Mouse (Mus musculus): ENCODE data around the gene Cdk7. TPM values are rescaled to one million over a fixed set of nuclear protein-coding genes. Genes with fewer than 3 reads are reported as not detected.
A peak's percentile ranks its signal among the peaks of the same experiment; 100 is the strongest.
"Not testable (repeated sequence)": the region's sequence is repeated elsewhere in the genome, so short reads cannot be mapped to it uniquely, and the experiment has no call there.

Cdk7 gene
- polyA plus RNA-seq, 1 experiment from 2014 or later = 40.2 TPM

GRCm38 (mm10) chr13:100748638-100749037 is 17.9 kb upstream of the Cdk7 start:
- Histone ChIP-seq H3K36me3 (no peaks in the 10 kb centered on the region), H3K27ac (replicated peaks) (no peak overlapping the region), H3K4me1 (peaks cover 5% of the 10 kb centered on the region), H3K4me2 (no peak overlapping the region), H3K27me3 (replicated peaks) (no peaks in the 10 kb centered on the region), H3K4me3 (replicated peaks) (no peak overlapping the region), H3K9ac (replicated peaks) (no peak overlapping the region), H3K9me3 (replicated peaks) (no peaks in the 10 kb centered on the region)
- no peak for ATAC-seq (ENCODE audit: low FRiP score)
- WGBS = 52% methylated on average over 8 of the region's 8 CpGs

DNA sequence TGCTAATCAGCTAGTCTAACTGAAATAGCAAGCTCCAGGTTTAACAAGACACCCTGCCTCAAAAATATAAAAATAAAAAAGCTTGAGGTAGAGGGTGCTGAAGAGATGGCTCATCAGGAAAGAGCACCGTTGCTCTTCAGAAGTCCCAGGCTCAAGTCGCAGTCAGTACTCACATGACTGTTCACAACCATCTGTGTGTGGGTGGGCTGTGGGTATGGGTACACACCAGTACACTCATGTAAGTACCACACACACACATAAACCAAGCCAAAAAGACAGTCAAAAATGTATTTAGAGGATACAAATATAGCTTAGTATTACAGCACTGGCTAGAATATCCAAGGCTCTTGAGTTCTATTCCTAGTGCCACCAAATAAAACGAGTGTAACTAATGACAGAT is 15.4 kb upstream of the Cdk7 start:
- no peak overlapping the region for H3K9ac ChIP-seq (replicated peaks)
- no peak overlapping the region for H3K27ac ChIP-seq (replicated peaks)
- H3K4me1 ChIP-seq = peaks cover 20% of the 10 kb centered on the region
- WGBS = 89% methylated on average over 3 of the region's 3 CpGs
- no peak for ATAC-seq (ENCODE audit: low FRiP score)
- no peak overlapping the region for H3K4me3 ChIP-seq (replicated peaks)
- no peaks in the 10 kb centered on the region for H3K9me3 ChIP-seq (replicated peaks)
- H3K27me3 ChIP-seq (replicated peaks) = no peaks in the 10 kb centered on the region
- no peak overlapping the region for H3K4me2 ChIP-seq
- H3K36me3 ChIP-seq = no peaks in the 10 kb centered on the region

GRCm38 (mm10) chr13:100744036-100744744 is 13.5 kb upstream of the Cdk7 start, which contains the start of gene Mrps36:
TSS of gene Mrps36 (minus strand) at chr13:100744659.
- H3K36me3 ChIP-seq = peaks cover 3% of the 10 kb centered on the region; the same call in 1 of the 2 replicates
- H3K4me3 ChIP-seq (replicated peaks) = peak within 1 kb of the TSS; percentile 87
- peak within 1 kb of the TSS; percentile 65 for H3K4me2 ChIP-seq
- peaks cover 20% of the 10 kb centered on the region for H3K4me1 ChIP-seq
- WGBS = under 1% methylated on average over 52 of the region's 52 CpGs
- ATAC-seq (ENCODE audit: low FRiP score) = peak; percentile 97
- peak within 1 kb of the TSS; percentile 99 for H3K27ac ChIP-seq (replicated peaks)
- no peaks in the 10 kb centered on the region for H3K9me3 ChIP-seq (replicated peaks)
- H3K9ac ChIP-seq (replicated peaks) = peak within 1 kb of the TSS; percentile 88
- H3K27me3 ChIP-seq (replicated peaks) = no peaks in the 10 kb centered on the region

DNA sequence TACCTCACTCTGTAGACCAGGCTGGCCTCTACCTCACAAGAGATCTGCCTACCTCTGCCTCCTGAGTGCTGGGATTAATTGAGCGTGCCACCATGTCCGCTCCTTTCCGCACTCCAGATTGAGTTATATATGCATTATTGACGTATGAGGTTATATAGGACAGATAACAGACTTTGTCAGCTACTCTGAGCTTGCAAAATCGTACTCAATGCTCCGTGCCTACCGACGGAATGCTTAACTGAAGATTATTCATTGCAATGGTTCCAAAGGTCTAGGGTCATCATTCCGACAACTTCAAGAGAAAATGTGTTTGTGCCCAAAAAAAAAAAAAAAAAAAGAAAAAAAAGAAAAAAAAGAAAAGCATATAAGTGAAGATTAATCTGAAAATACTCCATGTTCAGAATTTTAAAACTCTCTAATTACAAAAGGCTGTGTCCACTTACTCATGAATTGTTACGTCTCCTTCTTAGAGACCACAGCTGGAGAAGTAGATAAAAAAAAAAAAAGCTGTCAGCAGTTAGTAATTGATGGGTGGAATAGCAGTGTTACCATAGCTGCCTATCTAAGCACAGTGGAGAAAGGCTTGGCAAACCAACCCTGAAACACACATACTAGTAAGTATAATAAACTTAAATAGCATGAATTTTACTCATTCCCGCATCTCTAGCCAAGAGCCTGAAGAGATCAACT is 12.8 kb upstream of the Cdk7 start:
- Histone ChIP-seq H3K9me3 (replicated peaks) (no peaks in the 10 kb centered on the region), H3K4me1 (peaks cover 20% of the 10 kb centered on the region), H3K36me3 (peaks cover 3% of the 10 kb centered on the region; the same call in 1 of the 2 replicates), H3K9ac (replicated peaks) (peak overlapping the region; percentile 88), H3K27ac (replicated peaks) (peak overlapping the region; percentile 99), H3K4me3 (replicated peaks) (peak overlapping the region; percentile 87), H3K27me3 (replicated peaks) (no peaks in the 10 kb centered on the region), H3K4me2 (peak overlapping the region; percentile 65)
- ATAC-seq (ENCODE audit: low FRiP score) = peak; percentile 55
- 64% methylated on average over 11 of the region's 11 CpGs for WGBS

DNA sequence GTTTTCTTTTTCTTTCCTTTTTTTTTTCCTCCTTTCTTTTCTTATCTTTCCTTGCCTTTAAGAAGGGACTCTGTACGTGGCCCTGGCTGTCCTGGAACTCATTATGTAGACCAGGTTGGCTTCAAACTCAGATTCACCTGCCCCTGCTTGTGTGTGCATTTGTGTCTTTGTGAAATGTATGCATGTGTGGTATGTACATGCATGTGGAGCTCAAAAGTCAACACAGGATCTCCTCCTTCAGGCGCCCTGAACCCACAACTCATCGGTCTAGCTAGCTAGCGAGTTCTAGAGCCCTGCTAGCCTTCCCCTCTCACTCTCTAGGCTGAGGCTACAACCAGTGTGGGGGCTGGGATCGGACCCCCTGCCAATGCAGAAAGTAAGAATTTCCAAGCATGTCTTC is 12.1 kb upstream of the Cdk7 start:
- Histone ChIP-seq H3K4me1 (peaks cover 20% of the 10 kb centered on the region), H3K27ac (replicated peaks) (no peak overlapping the region), H3K4me2 (peak overlapping the region; percentile 65), H3K9me3 (replicated peaks) (no peaks in the 10 kb centered on the region), H3K9ac (replicated peaks) (no peak overlapping the region), H3K36me3 (peaks cover 9% of the 10 kb centered on the region), H3K27me3 (replicated peaks) (no peaks in the 10 kb centered on the region), H3K4me3 (replicated peaks) (no peak overlapping the region)
- ATAC-seq (ENCODE audit: low FRiP score) = no peak
- 92% methylated on average over 5 of the region's 5 CpGs for WGBS

DNA sequence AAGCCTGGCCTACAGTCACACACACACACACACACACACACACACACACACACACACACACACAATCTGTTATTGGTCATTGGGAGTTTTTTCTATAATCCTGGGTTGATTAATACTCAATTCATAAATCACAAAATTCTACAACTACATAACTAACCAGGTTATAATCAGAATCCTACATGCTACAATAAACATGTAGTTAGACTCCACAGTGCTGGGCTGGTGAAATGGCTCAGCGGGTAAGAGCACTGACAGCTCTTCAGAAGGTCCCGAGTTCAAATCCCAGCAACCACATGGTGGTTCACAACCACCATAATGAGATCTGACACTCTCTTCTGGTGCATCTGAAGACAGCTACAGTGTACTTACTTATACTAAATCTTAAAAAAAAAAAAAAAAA is 2.0 kb upstream of the Cdk7 start:
- Histone ChIP-seq H3K9ac (replicated peaks) (no peak overlapping the region), H3K4me1 (peaks cover 15% of the 10 kb centered on the region), H3K27me3 (replicated peaks) (no peaks in the 10 kb centered on the region), H3K4me2 (no peak overlapping the region), H3K27ac (replicated peaks) (no peak overlapping the region), H3K36me3 (peaks cover 20% of the 10 kb centered on the region), H3K4me3 (replicated peaks) (no peak overlapping the region), H3K9me3 (replicated peaks) (no peaks in the 10 kb centered on the region)
- 95% methylated on average over 2 of the region's 2 CpGs for WGBS
- ATAC-seq (ENCODE audit: low FRiP score) = no peak

DNA sequence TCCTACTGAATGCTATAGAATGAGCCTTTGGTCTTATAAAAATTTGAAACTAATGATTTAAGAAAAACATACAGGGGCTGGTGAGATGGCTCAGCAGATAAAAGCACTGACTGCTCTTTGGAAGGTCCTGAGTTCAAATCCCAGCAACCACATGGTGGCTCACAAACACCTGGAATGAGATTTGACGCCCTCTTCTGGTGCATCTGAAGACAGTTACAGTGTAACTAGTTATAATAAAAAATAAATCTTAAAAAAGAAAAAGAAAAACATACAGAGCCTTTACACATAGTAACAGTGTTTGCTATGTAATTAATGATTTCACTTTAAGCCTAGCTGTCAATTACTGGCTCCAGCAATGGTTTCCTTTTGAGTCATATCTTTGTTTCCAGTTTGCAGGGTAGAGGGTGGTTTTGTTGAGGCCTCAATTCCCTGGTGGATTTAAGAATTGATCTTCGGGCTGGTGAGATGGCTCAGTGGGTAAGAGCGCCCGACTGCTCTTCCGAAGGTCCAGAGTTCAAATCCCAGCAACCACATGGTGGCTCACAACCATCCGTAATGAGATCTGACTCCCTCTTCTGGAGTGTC is 815 bp upstream of the Cdk7 start:
- 85% methylated on average over 6 of the region's 6 CpGs for WGBS
- peak overlapping the region; percentile 93; the same call in 1 of the 2 replicates for H3K4me3 ChIP-seq (replicated peaks)

DNA sequence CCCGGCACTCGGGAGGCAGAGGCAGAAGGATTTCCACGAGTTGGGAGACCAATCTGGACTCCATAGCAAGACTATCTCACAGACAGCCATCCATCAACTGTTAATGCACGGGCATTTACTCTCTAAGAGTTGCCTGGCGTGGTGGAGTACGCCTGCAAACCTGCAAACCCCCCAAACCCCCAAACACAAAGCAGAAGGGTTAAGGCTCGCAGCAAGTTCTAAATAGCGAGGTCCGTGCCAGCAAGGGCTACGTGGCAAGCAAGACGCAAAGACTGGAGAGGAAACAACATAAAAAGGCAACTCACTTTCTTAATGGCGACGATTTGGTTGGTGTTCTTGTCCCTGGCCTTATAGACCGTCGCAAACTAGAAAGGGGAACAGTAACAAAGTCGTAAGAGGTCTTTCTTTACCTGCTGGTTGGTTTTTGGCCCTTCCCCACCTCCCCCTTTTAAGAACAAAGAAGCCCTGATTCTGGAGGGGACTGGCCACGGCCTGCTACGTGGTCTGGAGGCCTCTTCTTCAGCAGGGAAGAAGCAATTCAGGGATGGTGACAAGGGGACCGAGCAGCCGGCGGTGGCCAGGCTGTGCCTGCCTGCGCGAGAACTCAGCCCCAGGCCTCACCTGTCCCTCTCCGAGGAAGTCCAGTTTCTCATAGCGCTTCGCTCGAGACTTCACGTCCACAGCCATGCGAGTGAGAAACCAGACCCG is 432 bp downstream of the Cdk7 start:
- H3K4me1 ChIP-seq = peaks cover 18% of the 10 kb centered on the region
- peak; percentile 87 for ATAC-seq (ENCODE audit: low FRiP score)
- peak overlapping the region; percentile 84 for H3K4me2 ChIP-seq
- WGBS = under 1% methylated on average over 30 of the region's 30 CpGs
- H3K27ac ChIP-seq (replicated peaks) = peak overlapping the region; percentile 89
- peaks cover 16% of the 10 kb centered on the region for H3K36me3 ChIP-seq
- H3K9me3 ChIP-seq (replicated peaks) = no peaks in the 10 kb centered on the region
- H3K4me3 ChIP-seq (replicated peaks) = peak overlapping the region; percentile 93
- peak overlapping the region; percentile 92 for H3K9ac ChIP-seq (replicated peaks)
- no peaks in the 10 kb centered on the region for H3K27me3 ChIP-seq (replicated peaks)

More for the DNA sequence above, 815 bp upstream of the Cdk7 start:
- peaks cover 19% of the 10 kb centered on the region for H3K36me3 ChIP-seq
- ATAC-seq (ENCODE audit: low FRiP score); H3K9ac ChIP-seq (replicated peaks); H3K27me3 ChIP-seq (replicated peaks); H3K9me3 ChIP-seq (replicated peaks): not testable (repeated sequence)
- H3K4me2 ChIP-seq = peak overlapping the region; percentile 84
- H3K27ac ChIP-seq (replicated peaks) = peak overlapping the region; percentile 78
- peaks cover 15% of the 10 kb centered on the region for H3K4me1 ChIP-seq

GRCm38 (mm10) chr13:100728530-100728929 is 2.2 kb downstream of the Cdk7 start:
- 96% methylated on average over 4 of the region's 4 CpGs for WGBS
- H3K4me1 ChIP-seq = peaks cover 22% of the 10 kb centered on the region
- H3K27me3 ChIP-seq (replicated peaks); H3K4me3 ChIP-seq (replicated peaks); H3K9me3 ChIP-seq (replicated peaks); ATAC-seq (ENCODE audit: low FRiP score); H3K9ac ChIP-seq (replicated peaks); H3K27ac ChIP-seq (replicated peaks): not testable (repeated sequence)
- H3K36me3 ChIP-seq = peaks cover 12% of the 10 kb centered on the region
- 0 out of 2 replicates have a peak overlapping the region, but pooled peaks have one; percentile 84 for H3K4me2 ChIP-seq

- ATAC-seq (ENCODE audit: low FRiP score) = no peak
- Histone ChIP-seq H3K4me3 (replicated peaks) (no peak overlapping the region), H3K9me3 (replicated peaks) (no peaks in the 10 kb centered on the region), H3K36me3 (peaks cover 12% of the 10 kb centered on the region), H3K4me1 (peaks cover 22% of the 10 kb centered on the region), H3K9ac (replicated peaks) (no peak overlapping the region), H3K4me2 (no peak overlapping the region), H3K27me3 (replicated peaks) (no peaks in the 10 kb centered on the region), H3K27ac (replicated peaks) (no peak overlapping the region)
- 93% methylated on average over 5 of the region's 5 CpGs for WGBS
These were observed 2.7 kb downstream of the Cdk7 start for GRCm38 (mm10) chr13:100728086-100728485.

DNA sequence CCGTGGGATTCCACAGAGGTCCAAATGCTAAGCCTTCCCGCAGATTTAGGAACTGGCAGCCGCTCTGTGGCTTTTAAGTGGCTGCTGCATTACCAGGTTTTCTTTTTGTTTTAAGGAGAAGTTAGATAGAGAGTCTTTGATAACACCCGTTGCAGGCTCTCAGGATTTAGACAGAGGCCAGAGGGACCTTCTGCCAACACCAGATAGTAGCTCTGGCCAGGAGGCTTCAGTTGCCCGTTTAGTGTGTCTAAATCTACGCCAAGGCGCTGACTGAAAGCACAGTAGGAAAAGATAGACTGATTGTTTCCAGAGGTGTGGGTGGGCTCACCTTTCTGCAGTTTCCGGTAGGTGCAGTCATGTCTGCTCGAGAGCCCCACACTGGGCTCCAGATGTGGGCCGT is 5.5 kb downstream of the Cdk7 start:
- no peak for ATAC-seq (ENCODE audit: low FRiP score)
- peaks cover 22% of the 10 kb centered on the region for H3K4me1 ChIP-seq
- no peak overlapping the region for H3K4me3 ChIP-seq (replicated peaks)
- no peak overlapping the region for H3K27ac ChIP-seq (replicated peaks)
- 94% methylated on average over 10 of the region's 10 CpGs for WGBS
- H3K9ac ChIP-seq (replicated peaks) = no peak overlapping the region
- no peaks in the 10 kb centered on the region for H3K9me3 ChIP-seq (replicated peaks)
- peaks cover 29% of the 10 kb centered on the region for H3K36me3 ChIP-seq
- H3K4me2 ChIP-seq = no peak overlapping the region
- no peaks in the 10 kb centered on the region for H3K27me3 ChIP-seq (replicated peaks)
